Mouse (Mus musculus) liver, adult 2 months (tissue): ENCODE results near the gene Gpr3.

ENCODE experiments used
- CTCF ChIP-seq: fragments of 200-500 bp; IDR thresholded peaks from 2 replicates; pipeline ENCODE4 v1.5.1; 2011; ENCODE audit warnings: low read depth, low read length, control low read depth
- POLR2A ChIP-seq: fragments of 200-500 bp; IDR thresholded peaks from 2 replicates; pipeline ENCODE4 v1.6.1; 2011; ENCODE audit warnings: low read length, control low read depth; ENCODE audit not compliant: insufficient read depth; ENCODE audit errors: extremely low read depth

- TF ChIP-seq CTCF (no peak), POLR2A (no peak)
Observed at GRCm38 (mm10) chr4:133196136-133196535, 16.2 kb downstream of the Gpr3 start.
